Mouse (Mus musculus) liver, embryonic 13.5 days (tissue): ENCODE measurements around the gene Glra1. TPM values are rescaled to one million over a fixed set of nuclear protein-coding genes. Genes with fewer than 3 reads are reported as not detected.
A peak's percentile ranks its signal among the peaks of the same experiment; 100 is the strongest.

Experiments
- ATAC-seq: fragments of 200-750 bp; cut with Nextera tagmentation; 2 replicates; pipeline ENCODE4 v1.8.0; 2017; ENCODE audit warnings: low read depth, mild to moderate bottlenecking, moderate number of reproducible peaks, moderate library complexity
- DNase-seq: peaks from one replicate; pipeline ENCODE4 v3.0.0; 2022
- H3K27ac ChIP-seq: fragments of 300-500 bp; sonication (generic); 2 replicates; pipeline ENCODE4 v1.5.1; 2015; ENCODE audit warnings: moderate library complexity, mild to moderate bottlenecking, inconsistent platforms
- H3K27me3 ChIP-seq: fragments of 300-500 bp; sonication (generic); 2 replicates; pipeline ENCODE4 v1.6.1; 2015; ENCODE audit warnings: mild to moderate bottlenecking, inconsistent platforms
- H3K36me3 ChIP-seq: fragments of 300-500 bp; sonication (generic); 2 replicates; pipeline ENCODE4 v1.6.1; 2015; ENCODE audit warnings: mild to moderate bottlenecking, inconsistent platforms
- H3K4me1 ChIP-seq: fragments of 300-500 bp; sonication (generic); replicated peaks from 2 replicates; pipeline ENCODE4 v1.6.1; 2015; ENCODE audit warnings: inconsistent platforms
- H3K4me2 ChIP-seq: fragments of 300-500 bp; sonication (generic); 2 replicates; pipeline ENCODE4 v1.6.1; 2015; ENCODE audit warnings: inconsistent platforms, mild to moderate bottlenecking, moderate library complexity
- H3K4me3 ChIP-seq: fragments of 300-500 bp; sonication (generic); replicated peaks from 2 replicates; pipeline ENCODE4 v1.5.1; 2015; ENCODE audit warnings: mild to moderate bottlenecking, inconsistent platforms
- H3K9ac ChIP-seq: fragments of 300-500 bp; sonication (generic); 2 replicates; pipeline ENCODE4 v1.6.1; 2015; ENCODE audit warnings: mild to moderate bottlenecking, inconsistent platforms
- H3K9me3 ChIP-seq: fragments of 300-500 bp; sonication (generic); replicated peaks from 2 replicates; pipeline ENCODE4 v1.6.1; 2016; ENCODE audit warnings: inconsistent platforms
- WGBS: fragments of 180-500 bp; shearing (Covaris S2); methylation state at CpG from one replicate; pipeline ENCODE4 v1.1.7; 2015; ENCODE audit not compliant: insufficient replicate concordance; 5-methylcytosine and 5-hydroxymethylcytosine counted together
- polyA plus RNA-seq: library from polyadenylated mRNA; unstranded; fragments of >200 nt; fragmentation: Nextera tagmentation; extraction: Ambion mirVana; gene quantifications from 2 replicates; pipeline ENCODE4 v1.2.1, GENCODE M21; 2015

Gene Glra1
- polyA plus RNA-seq, 1 experiment from 2014 or later, result not detected

DNA sequence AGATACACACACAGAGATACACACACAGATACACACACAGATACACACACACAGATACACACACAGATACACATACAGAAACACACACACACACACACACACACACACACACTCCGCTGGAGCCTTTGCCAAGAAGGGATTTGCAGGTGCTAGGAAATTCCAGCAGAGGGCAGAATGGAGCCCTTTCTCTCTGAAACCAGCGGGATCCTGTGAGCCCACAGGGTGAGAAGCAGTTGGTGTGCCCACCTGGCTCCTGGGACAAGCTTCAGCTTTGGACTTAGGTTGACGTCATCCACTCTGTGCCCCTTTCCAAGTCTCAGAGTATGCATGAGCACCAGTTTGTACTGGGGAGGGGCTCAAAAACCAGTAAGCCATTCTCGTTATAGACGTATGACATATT, 96.6 kb downstream of the Glra1 start:
- no peak for DNase-seq
- WGBS, result 52% methylated on average over 5 of the region's 5 CpGs
- ATAC-seq, result no peak

DNA sequence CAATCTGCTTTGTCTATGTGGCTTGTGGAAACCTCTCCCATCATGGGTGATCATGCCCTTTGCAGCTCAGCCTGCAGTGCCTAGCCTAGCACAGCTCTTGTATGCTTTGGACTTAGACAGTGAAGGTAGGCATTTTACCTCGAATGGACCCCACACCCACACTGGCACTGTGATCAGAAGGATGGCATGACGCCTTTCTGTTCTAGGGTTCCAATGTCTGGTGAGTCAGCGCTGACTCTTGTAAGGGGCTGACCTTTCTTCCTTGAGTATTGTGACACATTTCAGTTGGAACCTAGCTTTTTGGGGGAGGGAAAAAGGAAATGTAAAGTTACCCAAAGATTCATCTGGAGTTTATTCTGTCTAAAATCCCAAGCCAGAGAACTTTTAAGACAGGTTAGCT, 102.5 kb downstream of the Glra1 start:
- Histone ChIP-seq H3K36me3 (peaks cover 24% of the 10 kb centered on the region), H3K9me3 (no peaks in the 10 kb centered on the region), H3K9ac (no peak overlapping the region), H3K27me3 (no peaks in the 10 kb centered on the region), H3K4me1 (no peaks in the 10 kb centered on the region), H3K4me3 (no peak overlapping the region), H3K4me2 (no peak overlapping the region), H3K27ac (no peak overlapping the region)
- DNase-seq (no peak), ATAC-seq (no peak)
- WGBS, result 74% methylated on average over 3 of the region's 3 CpGs

More for the DNA sequence above, 96.6 kb downstream of the Glra1 start:
- no peak overlapping the region for H3K27ac ChIP-seq
- no peak overlapping the region for H3K4me2 ChIP-seq
- no peak overlapping the region for H3K4me3 ChIP-seq
- no peaks in the 10 kb centered on the region for H3K27me3 ChIP-seq
- no peak overlapping the region for H3K9ac ChIP-seq
- no peaks in the 10 kb centered on the region for H3K4me1 ChIP-seq
- H3K9me3 ChIP-seq, result no peaks in the 10 kb centered on the region
- no peaks in the 10 kb centered on the region for H3K36me3 ChIP-seq

DNA sequence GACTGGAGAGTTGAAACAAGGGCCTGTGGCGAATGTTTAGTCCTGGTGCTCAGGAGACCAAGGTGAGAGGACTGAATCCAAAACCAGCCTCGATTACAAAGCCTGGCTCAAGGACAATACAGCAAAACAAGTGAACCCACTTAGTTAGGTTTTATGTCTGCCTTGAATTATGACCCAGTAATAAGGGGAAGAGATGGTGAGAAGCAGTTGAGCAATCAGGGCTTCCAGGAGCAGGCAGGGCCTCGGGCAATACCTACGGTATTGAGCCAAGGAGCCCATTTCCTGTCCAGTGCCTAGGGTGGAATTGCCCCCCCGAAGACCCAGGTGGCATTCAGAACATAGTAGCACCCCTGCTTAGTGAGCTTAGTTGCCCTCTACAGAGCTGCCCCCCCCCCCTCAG, 105.1 kb downstream of the Glra1 start:
- Histone ChIP-seq H3K9ac (no peak overlapping the region), H3K9me3 (no peaks in the 10 kb centered on the region), H3K27ac (no peak overlapping the region), H3K4me3 (no peak overlapping the region), H3K4me2 (no peak overlapping the region), H3K27me3 (no peaks in the 10 kb centered on the region), H3K36me3 (peaks cover 49% of the 10 kb centered on the region), H3K4me1 (no peaks in the 10 kb centered on the region)
- DNase-seq, result no peak
- ATAC-seq, result no peak
- WGBS, result 61% methylated on average over 5 of the region's 5 CpGs

DNA sequence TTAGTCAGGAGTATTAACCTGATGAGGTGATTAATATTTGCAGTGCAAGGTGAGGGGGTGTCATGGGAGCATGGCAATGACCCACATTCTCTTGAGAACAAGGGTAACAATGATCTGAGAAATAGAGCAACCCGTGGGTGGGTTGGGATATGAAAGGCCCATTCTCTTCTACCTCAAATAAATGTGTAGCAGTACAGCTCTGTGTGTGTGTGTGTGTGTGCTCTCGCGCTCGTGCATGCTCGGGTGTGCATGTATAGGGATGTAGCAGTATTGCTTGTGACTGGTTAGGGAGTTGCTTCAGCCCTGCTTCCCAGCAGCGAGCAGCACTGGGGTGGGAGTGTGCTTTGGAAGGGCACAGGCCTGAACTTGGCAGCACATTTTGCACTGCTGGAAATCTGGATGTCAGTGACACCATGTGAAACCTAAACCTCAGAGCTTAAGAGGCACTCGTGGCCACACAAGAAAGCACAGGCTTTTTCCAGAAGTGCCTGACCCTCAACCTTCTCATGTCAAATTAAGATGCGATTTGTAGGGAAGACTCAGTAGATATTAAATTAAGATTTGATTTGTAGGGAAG, 106.0 kb downstream of the Glra1 start:
- ATAC-seq, result no peak
- Histone ChIP-seq H3K36me3 (peaks cover 57% of the 10 kb centered on the region), H3K4me3 (no peak overlapping the region), H3K9me3 (no peaks in the 10 kb centered on the region), H3K9ac (no peak overlapping the region), H3K4me1 (no peaks in the 10 kb centered on the region), H3K27ac (no peak overlapping the region), H3K27me3 (no peaks in the 10 kb centered on the region), H3K4me2 (no peak overlapping the region)
- DNase-seq, result no peak
- WGBS, result 83% methylated on average over 8 of the region's 8 CpGs

DNA sequence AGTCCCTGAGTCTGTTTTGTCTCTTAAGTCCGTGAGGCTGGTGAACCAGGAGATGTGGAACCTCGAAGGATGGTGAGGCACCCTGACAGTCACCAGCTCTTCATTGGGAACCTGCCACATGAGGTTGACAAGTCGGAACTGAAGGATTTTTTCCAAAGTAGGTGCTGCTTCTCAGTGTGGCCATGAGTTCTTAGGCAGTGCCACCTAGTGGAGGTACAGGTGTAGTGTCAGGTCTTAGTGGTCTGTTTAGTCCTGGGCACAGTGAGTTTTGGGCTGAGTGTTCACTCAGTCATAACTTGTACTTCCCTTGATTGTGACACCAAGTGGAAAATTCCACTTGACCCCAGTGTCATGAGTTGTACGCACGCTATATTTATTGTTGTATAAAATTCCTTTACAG, 110.1 kb downstream of the Glra1 start:
- Histone ChIP-seq H3K9ac (no peak overlapping the region), H3K36me3 (peaks cover 95% of the 10 kb centered on the region), H3K27me3 (no peaks in the 10 kb centered on the region), H3K4me1 (no peaks in the 10 kb centered on the region), H3K4me2 (no peak overlapping the region), H3K4me3 (no peak overlapping the region), H3K27ac (no peak overlapping the region), H3K9me3 (no peaks in the 10 kb centered on the region)
- ATAC-seq (peak; percentile 58; the same call in 1 of the 2 replicates), DNase-seq (peak; percentile 13)
- WGBS, result 67% methylated on average over 5 of the region's 5 CpGs

DNA sequence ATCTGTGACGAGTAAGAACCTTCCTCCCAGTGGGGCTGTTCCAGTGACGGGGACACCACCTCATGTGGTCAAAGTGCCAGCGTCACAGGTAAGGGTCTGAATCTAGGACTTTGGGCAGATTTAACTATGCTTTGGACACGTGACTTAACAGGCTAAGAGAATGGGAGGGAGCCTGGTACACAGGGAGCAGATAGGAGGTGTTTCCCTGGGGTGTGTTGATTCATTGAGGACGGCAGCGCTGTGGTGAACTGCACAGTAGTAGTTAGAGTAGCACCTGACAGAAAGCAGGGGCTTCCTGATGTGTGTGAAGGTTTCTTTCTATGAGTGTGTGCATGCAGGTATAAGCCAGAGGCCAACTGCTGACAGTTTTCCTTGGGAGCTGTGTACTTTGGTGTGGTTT, 111.8 kb downstream of the Glra1 start:
- H3K4me3 ChIP-seq, result no peak overlapping the region
- H3K4me1 ChIP-seq, result no peaks in the 10 kb centered on the region
- H3K4me2 ChIP-seq, result no peak overlapping the region
- no peaks in the 10 kb centered on the region for H3K27me3 ChIP-seq
- peak overlapping the region; percentile 32; the same call in 1 of the 2 replicates for H3K27ac ChIP-seq
- DNase-seq (no peak), ATAC-seq (no peak)
- WGBS, result 79% methylated on average over 6 of the region's 6 CpGs
- peaks cover 97% of the 10 kb centered on the region for H3K36me3 ChIP-seq
- H3K9me3 ChIP-seq, result no peaks in the 10 kb centered on the region
- no peak overlapping the region for H3K9ac ChIP-seq

DNA sequence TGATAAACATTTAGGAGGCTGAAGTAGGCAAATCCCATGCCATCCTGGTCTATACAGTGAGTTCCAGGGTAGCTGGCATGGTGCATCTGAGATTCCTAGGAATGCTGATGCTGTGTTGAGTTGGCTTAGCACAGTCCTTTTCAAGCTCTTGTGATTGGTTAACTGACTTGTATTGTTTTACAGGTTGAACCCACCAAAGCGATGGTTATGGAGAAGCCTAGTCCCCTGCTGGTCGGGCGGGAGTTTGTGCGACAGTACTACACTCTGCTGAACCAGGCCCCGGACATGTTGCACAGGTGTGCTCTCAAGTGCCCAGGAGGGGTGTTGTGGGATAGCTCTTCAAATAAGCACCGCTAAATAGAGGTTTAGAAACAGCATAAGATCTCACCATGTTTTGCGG, 122.6 kb downstream of the Glra1 start:
- Histone ChIP-seq H3K4me3 (no peak overlapping the region), H3K27me3 (no peaks in the 10 kb centered on the region), H3K36me3 (peaks cover 92% of the 10 kb centered on the region), H3K4me2 (no peak overlapping the region), H3K9ac (no peak overlapping the region), H3K4me1 (0 out of 2 replicates have a peak, but pooled peaks cover 9% of the 10 kb centered on the region), H3K27ac (no peak overlapping the region), H3K9me3 (no peaks in the 10 kb centered on the region)
- no peak for DNase-seq
- 89% methylated on average over 7 of the region's 7 CpGs for WGBS
- no peak for ATAC-seq

DNA sequence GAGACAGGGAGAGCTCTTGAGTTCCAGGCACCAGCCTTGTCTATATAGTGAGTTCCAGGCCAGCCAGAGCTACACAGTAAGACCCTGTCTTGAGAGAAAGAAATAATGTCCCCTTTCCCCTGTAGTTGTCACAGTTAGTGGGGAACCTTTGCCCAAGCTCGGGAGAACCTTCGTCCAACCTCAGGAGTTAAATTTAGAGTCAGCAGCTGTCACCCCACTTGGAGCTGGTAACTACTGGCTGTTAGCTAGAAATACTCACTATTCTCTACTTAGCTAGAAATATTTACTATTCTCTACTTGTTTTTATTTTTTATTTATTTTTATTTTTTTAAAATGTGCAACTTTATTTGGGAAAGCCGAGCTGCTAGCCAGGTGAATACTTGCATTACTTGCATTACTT, 134.8 kb downstream of the Glra1 start:
- Histone ChIP-seq H3K27ac (no peak overlapping the region; the same call in 1 of the 2 replicates), H3K9me3 (no peaks in the 10 kb centered on the region), H3K4me3 (peak overlapping the region; percentile 96), H3K9ac (peak overlapping the region; percentile 14), H3K4me2 (peak overlapping the region; percentile 80), H3K4me1 (peaks cover 76% of the 10 kb centered on the region), H3K27me3 (no peaks in the 10 kb centered on the region), H3K36me3 (peaks cover 45% of the 10 kb centered on the region)
- DNase-seq (no peak), ATAC-seq (no peak)
- WGBS, result 62% methylated on average over 3 of the region's 3 CpGs

DNA sequence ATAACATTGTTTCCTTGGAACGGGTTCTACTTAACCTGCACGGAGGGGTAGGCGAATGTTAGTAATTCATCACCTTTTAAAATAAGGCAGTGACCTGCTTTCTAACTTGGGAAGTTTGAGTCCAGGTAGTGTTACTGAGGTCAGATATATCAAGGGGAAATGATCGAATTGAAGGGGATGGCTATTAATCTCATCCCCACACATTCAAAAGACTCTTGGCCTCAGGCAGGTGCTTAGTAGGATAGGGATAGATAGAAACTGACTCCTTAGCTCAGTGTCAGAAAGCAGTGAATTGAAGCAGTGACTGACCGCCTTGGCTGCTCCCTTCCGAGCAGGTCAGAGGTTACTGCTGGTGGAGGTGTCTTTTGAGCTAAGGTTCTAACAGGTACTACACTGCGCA, 136.5 kb downstream of the Glra1 start:
- 54% methylated on average over 7 of the region's 7 CpGs for WGBS
- no peak for DNase-seq
- ATAC-seq, result no peak
- Histone ChIP-seq H3K27ac (no peak overlapping the region), H3K4me1 (peaks cover 71% of the 10 kb centered on the region), H3K36me3 (peaks cover 35% of the 10 kb centered on the region), H3K27me3 (no peaks in the 10 kb centered on the region), H3K4me3 (peak overlapping the region; percentile 96), H3K9me3 (no peaks in the 10 kb centered on the region), H3K4me2 (peak overlapping the region; percentile 80), H3K9ac (peak overlapping the region; percentile 96)

DNA sequence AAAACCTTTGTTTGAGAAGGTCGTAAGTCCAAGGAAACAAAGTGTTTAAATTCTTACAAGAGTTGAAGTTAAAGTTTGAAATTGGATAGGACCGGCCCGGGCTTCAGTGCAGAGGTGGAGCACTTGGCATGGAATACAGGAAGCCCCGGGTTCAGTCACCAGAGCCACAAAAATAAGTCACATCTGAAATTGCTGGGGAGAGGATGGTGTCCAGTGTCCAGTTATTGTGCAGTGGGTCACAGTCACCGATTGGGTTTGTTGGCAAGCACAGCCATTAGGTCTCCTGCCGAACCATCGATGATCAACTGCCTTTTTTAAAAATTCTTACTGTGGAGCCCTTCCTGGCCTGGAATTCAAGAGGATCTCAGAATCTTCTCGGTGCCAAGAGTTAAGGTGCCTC, 137.2 kb downstream of the Glra1 start:
- H3K27me3 ChIP-seq, result no peaks in the 10 kb centered on the region
- ATAC-seq, result no peak
- peak overlapping the region; percentile 96 for H3K4me3 ChIP-seq
- H3K4me1 ChIP-seq, result peaks cover 65% of the 10 kb centered on the region
- DNase-seq, result no peak
- peak overlapping the region; percentile 86 for H3K27ac ChIP-seq
- WGBS, result 13% methylated on average over 8 of the region's 8 CpGs
- peak overlapping the region; percentile 96 for H3K9ac ChIP-seq
- peak overlapping the region; percentile 80 for H3K4me2 ChIP-seq
- no peaks in the 10 kb centered on the region for H3K9me3 ChIP-seq
- peaks cover 32% of the 10 kb centered on the region for H3K36me3 ChIP-seq

DNA sequence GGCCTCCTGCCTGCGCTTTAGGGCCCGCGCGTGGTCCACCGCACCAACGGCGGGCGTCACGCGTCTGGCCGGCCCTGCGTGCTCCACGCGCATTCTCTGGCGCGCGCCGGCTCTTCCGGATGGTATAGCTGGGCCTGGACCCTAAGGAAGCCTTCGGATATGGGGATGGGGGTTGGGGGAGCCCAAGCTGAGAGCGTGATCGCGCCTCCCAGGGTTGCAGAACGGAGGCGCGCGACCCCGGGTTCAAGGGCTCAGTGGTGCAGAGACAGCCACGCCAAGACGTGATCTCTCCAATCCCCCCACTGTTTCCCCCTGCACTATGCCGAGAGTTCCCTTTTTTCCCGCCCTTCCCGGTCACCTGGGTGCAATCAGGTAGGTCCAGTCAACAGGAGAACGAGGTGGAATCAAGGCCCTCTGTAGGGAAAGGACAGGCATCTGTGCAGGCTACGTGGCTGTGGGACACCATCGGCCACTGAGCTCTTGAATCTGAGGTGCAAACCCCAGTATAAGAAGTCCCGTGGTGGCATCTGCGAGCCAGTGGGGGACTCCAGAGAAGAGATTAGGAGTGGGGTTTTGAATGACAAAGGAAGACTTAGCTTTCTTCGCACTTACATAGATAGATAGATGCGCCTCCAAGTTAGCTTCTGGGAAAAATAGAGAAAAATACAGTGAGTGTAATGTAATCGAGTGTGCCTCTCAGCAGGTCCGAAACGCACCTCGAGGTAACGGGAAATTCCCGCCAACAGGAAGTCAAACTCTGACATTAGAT, 137.9 kb downstream of the Glra1 start:
- WGBS, result under 1% methylated on average over 46 of the region's 46 CpGs
- no peaks in the 10 kb centered on the region for H3K27me3 ChIP-seq
- H3K4me1 ChIP-seq, result peaks cover 61% of the 10 kb centered on the region
- peak overlapping the region; percentile 96 for H3K4me3 ChIP-seq
- ATAC-seq, result no peak
- peak overlapping the region; percentile 80 for H3K4me2 ChIP-seq
- H3K9ac ChIP-seq, result peak overlapping the region; percentile 96
- peak; percentile 9 for DNase-seq
- H3K27ac ChIP-seq, result peak overlapping the region; percentile 86
- H3K9me3 ChIP-seq, result no peaks in the 10 kb centered on the region
- H3K36me3 ChIP-seq, result peaks cover 28% of the 10 kb centered on the region
